Mouse (Mus musculus) ES-E14 (cell line): ENCODE results near the gene Ski.

ENCODE experiments used
- CHD2 ChIP-seq: IDR thresholded peaks from 2 replicates; pipeline ENCODE4 v1.6.1; 2014; ENCODE audit warnings: mild to moderate bottlenecking, low read depth, low read length, inconsistent platforms
- MAFK ChIP-seq: IDR thresholded peaks from 2 replicates; pipeline ENCODE4 v1.6.1; 2014; ENCODE audit warnings: mild to moderate bottlenecking, low read depth, low read length, inconsistent platforms; ENCODE audit not compliant: insufficient read depth

GRCm38 (mm10) chr4:155243233-155243632, 20.8 kb upstream of the Ski start:
- TF ChIP-seq MAFK (no peak), CHD2 (no peak)
